ENCODE assay signal across 15 mouse cellular contexts in the genomic region with DNA sequence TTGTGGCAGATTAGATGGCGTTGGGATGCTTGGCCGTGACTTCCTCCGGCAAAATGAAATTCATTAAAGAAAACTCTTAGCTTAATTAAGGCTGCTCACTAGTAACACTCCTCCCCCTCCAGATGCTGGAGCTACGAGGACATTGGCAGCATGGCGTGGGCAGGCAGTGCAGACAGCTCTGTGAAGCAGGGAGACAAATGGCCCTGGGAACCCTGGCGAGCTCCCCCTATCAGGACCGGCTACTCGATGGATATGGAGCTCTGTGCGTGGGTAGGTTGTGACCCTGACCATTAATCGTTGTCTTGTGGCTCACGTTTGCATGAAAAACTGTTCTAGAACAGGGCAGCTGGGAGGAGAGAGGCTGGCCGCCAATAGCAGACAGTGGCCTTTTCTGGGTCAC.
A peak's percentile ranks its signal among the peaks of the same experiment; 100 is the strongest.
DNase-seq lines count a peak whose midpoint lies in the region; ATAC-seq and TF ChIP-seq lines count a peak whose summit lies in the region.
"Had no signal": no experiment of that assay in that cellular context is flagged by ENCODE, and none has a peak within 500 bp of the region (broad histone marks: within the 10 kb centered on the region; RNA-seq: fewer than 3 reads in every experiment).

No protein-coding gene starts in this region.

- no peaks in the 10 kb centered on the region for H3K27me3 ChIP-seq in intestine, embryonic 14.5 days (replicated peaks; ENCODE audit: control insufficient read depth, insufficient read depth, low read length)
- no peaks in the 10 kb centered on the region for H3K27me3 ChIP-seq in intestine, postnatal 0 days (replicated peaks; ENCODE audit: control insufficient read depth, insufficient read depth, low read length)
- no peaks in the 10 kb centered on the region for H3K27me3 ChIP-seq in neural tube, embryonic 13.5 days
- H3K27me3 ChIP-seq: liver, embryonic 15.5 days; midbrain, embryonic 15.5 days had no signal

- H3K4me3 ChIP-seq in intestine, embryonic 14.5 days (ENCODE audit: low read depth, low read length) = no peak overlapping the region
- no peak overlapping the region for H3K4me3 ChIP-seq in intestine, postnatal 0 days (ENCODE audit: low read depth, low read length)
- H3K4me3 ChIP-seq in neural tube, embryonic 13.5 days = no peak overlapping the region
- H3K4me3 ChIP-seq: liver, embryonic 15.5 days; midbrain, embryonic 15.5 days had no signal

- ATAC-seq in intestine, embryonic 14.5 days (replicated peaks; ENCODE audit: low FRiP score, low TSS enrichment, low read depth) = no peak
- no peak for ATAC-seq in intestine, postnatal 0 days
- 0 out of 2 replicates have a peak, but pooled peaks have one; percentile 61 for ATAC-seq in neural tube, embryonic 13.5 days (ENCODE audit: low read depth)
- ATAC-seq: forebrain, embryonic 14.5 days; inflammation-experienced regulatory T-cells, adult 6 months; midbrain, embryonic 15.5 days; Patski had no signal

- DNase-seq in intestine, embryonic 14.5 days (ENCODE audit: low spot score) = peak; percentile 49
- DNase-seq in right cerebral cortex, adult 18-20 months = peak; percentile 34
- DNase-seq in right cerebral cortex, postnatal 25 days = no peak
- peak; percentile 54 for DNase-seq in brain, adult 2 months (ENCODE audit: low read depth, low spot score)
- no peak for DNase-seq in liver
- DNase-seq: cerebellum, adult 2 months; gastrocnemius, postnatal 25 days; lung, postnatal 36 days had no signal

- no peak overlapping the region for H3K27ac ChIP-seq in intestine, embryonic 14.5 days (ENCODE audit: low read depth)
- no peak overlapping the region for H3K27ac ChIP-seq in intestine, postnatal 0 days (ENCODE audit: low read depth, low read length)
- H3K27ac ChIP-seq in neural tube, embryonic 13.5 days (replicated peaks) = no peak overlapping the region
- H3K27ac ChIP-seq: liver, embryonic 15.5 days; midbrain, embryonic 15.5 days had no signal

- WGBS in intestine, embryonic 14.5 days = 46% methylated on average over 12 of the region's 12 CpGs
- 68% methylated on average over 12 of the region's 12 CpGs for WGBS in intestine, postnatal 0 days
- 32% methylated on average over 12 of the region's 12 CpGs for WGBS in neural tube, embryonic 13.5 days

- no peak overlapping the region for H3K4me2 ChIP-seq in intestine, embryonic 14.5 days (ENCODE audit: low read length)
- no peak overlapping the region for H3K4me2 ChIP-seq in intestine, postnatal 0 days (replicated peaks; ENCODE audit: low read depth)
- no peak overlapping the region for H3K4me2 ChIP-seq in neural tube, embryonic 13.5 days
- H3K4me2 ChIP-seq: liver, embryonic 15.5 days; midbrain, embryonic 15.5 days had no signal

- no peak for TF ChIP-seq CTCF in intestine, postnatal 0 days (IDR thresholded peaks at IDR 0.05; ENCODE audit: low read depth)

- no peaks in the 10 kb centered on the region for H3K4me1 ChIP-seq in intestine, embryonic 14.5 days (replicated peaks; ENCODE audit: control insufficient read depth, insufficient read depth, low read length)
- H3K4me1 ChIP-seq in intestine, postnatal 0 days (replicated peaks; ENCODE audit: control insufficient read depth, insufficient read depth, low read length) = no peaks in the 10 kb centered on the region
- H3K4me1 ChIP-seq in neural tube, embryonic 13.5 days (replicated peaks) = peaks cover 9% of the 10 kb centered on the region; the same call in 1 of the 2 replicates
- H3K4me1 ChIP-seq: liver, embryonic 15.5 days; midbrain, embryonic 15.5 days had no signal

- H3K9ac ChIP-seq in intestine, embryonic 14.5 days (ENCODE audit: low read length) = no peak overlapping the region
- H3K9ac ChIP-seq in intestine, postnatal 0 days (ENCODE audit: low read depth, low read length) = no peak overlapping the region
- H3K9ac ChIP-seq in neural tube, embryonic 13.5 days = no peak overlapping the region
- H3K9ac ChIP-seq: liver, embryonic 15.5 days; midbrain, embryonic 15.5 days had no signal

- no peaks in the 10 kb centered on the region for H3K36me3 ChIP-seq in intestine, embryonic 14.5 days (ENCODE audit: control insufficient read depth, insufficient read depth, low read length)
- H3K36me3 ChIP-seq in intestine, postnatal 0 days (ENCODE audit: control insufficient read depth, insufficient read depth) = no peaks in the 10 kb centered on the region
- H3K36me3 ChIP-seq in neural tube, embryonic 13.5 days = no peaks in the 10 kb centered on the region
- H3K36me3 ChIP-seq: liver, embryonic 15.5 days; midbrain, embryonic 15.5 days had no signal

- no peaks in the 10 kb centered on the region for H3K9me3 ChIP-seq in intestine, embryonic 14.5 days (ENCODE audit: control insufficient read depth, low read length)
- H3K9me3 ChIP-seq in intestine, postnatal 0 days (ENCODE audit: control insufficient read depth) = no peaks in the 10 kb centered on the region
- H3K9me3 ChIP-seq in neural tube, embryonic 13.5 days = no peaks in the 10 kb centered on the region
- H3K9me3 ChIP-seq: liver, embryonic 15.5 days; midbrain, embryonic 15.5 days had no signal

Comparison
In these comparisons a context has a peak if more than half of its experiments do, and no peak if none do; other contexts are left out.
1. DNase-seq: peak in intestine, embryonic 14.5 days (single experiment), right cerebral cortex, adult 18-20 months (single experiment) and brain, adult 2 months (single experiment); none in right cerebral cortex, postnatal 25 days (single experiment) and liver (single experiment).